Mouse (Mus musculus): ENCODE results near the gene Tbl2.

DNA sequence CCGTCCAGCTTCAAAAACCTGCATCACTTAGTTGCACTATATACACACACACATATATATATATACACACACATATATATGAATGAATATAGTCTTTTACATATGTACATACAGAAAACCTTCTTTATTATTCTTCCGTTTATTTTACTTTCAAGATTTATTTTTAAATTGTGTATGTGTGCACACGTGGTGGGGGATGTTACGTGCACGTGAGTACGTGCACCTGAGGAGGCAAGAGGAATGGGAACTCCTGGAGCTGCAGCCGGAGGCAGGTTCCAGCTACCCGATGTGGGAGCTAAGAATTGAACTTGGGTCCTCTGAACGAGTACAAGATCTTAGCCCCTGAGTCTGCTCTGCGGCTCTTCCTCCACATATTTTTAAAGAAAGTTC is 36.8 kb downstream of the Tbl2 start:
- TF ChIP-seq CTCF (IDR thresholded peaks at IDR 0.05; ENCODE audit: control insufficient read depth, insufficient read depth, low read length) (no peak), POLR2A (IDR thresholded peaks at IDR 0.05; ENCODE audit: borderline replicate concordance, control insufficient read depth, low read depth, low read length) (no peak)

Data from bone marrow, adult 2 months (tissue).